Mouse (Mus musculus) testis, postnatal 10 days (tissue): ENCODE results near the gene Mettl7a3.
"Not testable (repeated sequence)": the region's sequence is repeated elsewhere in the genome, so short reads cannot be mapped to it uniquely, and the experiment has no call there.

Experiments
- DNase-seq: peaks from one replicate; pipeline ENCODE4 v3.0.0; 2021; ENCODE audit warnings: low spot score

The Mettl7a3 gene

DNA sequence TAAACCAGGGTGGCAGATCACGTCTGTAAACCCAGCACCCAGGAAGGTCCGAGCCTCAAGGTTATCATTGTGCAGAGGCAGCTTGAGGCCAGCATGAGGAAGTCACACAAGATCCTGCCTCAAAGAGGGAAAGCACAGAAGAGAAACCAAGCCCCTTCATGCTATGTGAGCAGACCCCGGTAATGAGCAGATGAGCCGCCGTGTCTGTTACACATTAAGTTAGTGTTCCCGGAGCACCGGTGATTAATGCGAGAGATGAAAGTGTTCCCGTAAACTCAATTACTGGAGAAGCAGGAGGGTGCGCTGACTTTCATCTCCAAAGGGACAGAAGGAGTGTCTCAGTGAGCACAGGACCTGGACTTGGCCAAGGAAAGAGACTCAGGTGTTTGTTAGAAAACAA is 5.4 kb upstream of the Mettl7a3 start:
- DNase-seq, result not testable (repeated sequence)

DNA sequence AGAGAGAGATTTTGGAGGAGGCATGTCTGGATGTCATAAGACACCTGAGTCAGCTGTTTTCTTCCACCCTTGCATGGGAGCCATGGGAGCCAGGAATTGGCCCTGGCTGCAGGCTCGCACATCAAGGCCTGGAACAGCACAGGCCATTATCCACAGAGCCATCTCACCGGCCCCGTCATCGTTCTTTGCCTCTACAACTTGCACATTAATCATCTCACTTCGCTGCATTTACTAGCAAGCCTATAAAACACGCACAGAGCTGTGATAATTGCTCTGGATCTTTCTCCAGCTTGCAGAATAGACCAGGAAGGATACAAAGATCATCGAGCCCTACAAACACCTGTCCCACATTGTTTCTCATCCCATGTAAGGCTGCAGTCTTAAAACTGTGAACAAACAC is 4.0 kb upstream of the Mettl7a3 start:
- DNase-seq, result no peak

DNA sequence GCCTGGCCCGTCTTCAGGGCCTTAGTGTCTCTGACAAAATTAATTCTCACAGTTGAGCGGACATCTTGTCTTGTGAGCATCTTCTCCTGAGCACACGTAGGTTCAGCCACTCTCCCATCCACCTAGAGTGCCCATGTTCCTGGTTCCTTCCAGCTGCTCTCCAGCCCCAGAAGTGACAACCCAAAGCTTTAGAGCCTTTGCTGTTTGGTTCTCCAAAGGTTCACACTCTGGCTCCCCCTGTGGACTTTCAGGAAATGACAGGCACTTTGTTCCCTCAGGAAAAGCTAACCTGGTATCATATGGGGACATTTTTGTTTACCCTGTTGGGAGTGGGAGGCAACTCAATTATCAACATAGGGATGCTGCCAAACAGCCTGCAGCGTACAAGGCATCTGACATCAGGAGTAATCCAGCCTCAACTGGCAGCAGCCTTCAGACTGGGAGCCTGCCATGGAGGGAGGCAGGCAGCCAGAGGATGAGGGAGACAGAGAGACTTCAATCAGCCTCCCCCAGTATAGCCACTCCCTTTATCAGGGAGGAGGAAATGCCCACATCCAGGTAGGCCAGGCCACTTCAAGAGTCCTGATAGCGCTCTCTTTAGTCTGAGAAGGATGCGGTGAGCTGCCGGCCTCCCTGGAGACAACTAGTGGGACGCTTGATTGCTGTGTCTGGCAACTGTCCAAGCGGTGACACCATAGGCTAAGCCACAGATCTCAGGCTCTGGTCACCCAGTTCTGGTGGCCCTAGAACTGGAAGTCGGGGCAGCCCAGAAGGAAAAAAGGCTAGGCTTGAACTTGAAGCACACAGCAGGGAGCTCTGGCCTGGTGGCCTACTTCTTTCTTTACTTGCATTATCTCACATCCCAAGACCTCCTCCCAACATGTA is 2.4 kb upstream of the Mettl7a3 start:
- DNase-seq, result not testable (repeated sequence)

DNA sequence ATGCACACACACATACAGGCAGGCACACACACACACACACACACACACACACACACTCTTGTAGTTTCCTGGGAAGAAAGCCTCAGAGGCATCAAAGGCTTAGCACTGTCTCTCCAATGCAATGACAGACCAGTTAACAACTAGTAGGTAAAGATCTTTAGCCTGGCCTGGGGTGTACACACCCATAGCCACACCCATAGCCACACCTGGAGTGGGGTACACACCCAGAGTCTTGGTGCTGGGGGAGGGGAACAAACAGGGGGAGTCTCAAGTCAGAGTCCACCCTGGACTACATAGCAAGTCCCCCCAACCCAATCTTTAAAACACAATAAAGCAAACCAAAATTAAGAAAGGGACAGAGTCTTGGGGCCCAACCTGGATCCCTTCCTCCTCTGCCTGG is 2.6 kb downstream of the Mettl7a3 start:
- DNase-seq, result not testable (repeated sequence)

DNA sequence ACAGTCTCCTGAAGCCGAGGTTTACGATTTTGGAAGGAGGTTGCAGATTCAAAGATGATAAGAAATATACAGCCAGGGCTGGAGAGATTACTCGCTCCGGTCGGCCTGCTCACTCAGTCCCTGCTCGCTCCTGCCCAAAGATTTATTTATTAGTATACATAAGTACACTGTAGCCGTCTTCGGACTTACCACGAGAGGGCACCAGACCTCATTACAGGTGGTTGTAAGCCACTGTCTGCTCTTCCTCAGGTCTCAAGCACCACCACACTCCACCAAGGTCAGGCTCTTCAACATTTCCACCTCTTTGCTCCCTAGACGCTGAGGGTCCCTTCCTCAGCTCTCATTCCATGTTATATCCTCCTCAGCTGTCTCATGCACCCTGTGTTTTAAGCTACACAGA is 3.1 kb downstream of the Mettl7a3 start:
- DNase-seq, result peak; percentile 75

DNA sequence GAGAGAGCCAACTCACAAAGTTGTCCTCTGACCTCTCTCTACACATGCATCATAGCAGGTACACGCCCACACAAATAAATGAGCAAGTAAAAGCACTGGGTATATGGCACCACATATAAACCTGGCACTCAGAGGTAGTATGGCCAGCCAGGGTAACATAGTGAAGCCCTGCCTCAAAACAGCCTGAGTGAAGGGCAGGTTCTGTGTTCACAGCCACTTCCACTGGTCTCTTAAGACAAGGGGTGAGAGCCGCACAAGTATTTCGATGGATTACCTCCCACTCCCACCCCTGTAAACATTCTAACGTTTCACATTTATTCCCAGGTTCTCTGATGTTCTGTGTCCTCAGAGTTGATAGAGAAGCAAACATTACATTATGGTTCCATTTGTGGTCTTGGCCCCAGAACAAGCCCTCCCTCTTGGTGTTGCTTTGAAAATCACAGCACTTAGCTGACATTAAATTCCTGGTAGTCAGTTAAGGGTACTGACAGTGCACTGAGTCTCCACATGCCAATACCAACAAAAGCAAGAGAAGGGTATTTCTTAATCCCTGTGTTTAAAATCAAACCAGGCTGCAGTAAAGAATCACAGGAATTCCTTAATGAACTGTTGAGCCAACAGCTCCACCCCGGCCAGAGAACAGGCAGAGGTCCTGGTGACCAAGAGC is 6.7 kb downstream of the Mettl7a3 start:
- DNase-seq, result not testable (repeated sequence)

DNA sequence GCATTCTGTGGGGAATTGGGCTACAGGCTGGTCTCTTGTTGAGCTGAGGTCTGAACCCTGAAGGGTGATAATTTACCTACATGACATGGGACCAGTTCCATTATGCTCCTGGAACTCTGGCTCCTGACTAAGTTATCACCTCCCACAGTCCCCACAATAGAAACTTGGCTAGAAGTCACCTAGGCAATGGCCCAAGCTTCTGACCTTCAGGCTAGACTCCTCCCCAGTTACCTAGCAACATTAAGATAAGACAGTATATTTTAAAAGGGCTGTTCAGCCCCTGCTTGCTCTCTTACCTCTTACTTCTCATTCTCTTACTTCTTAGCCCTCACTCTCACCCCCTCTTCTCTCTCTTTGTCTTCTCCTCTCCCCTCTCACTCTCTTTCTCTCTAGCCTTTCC is 10.8 kb downstream of the Mettl7a3 start:
- no peak for DNase-seq

DNA sequence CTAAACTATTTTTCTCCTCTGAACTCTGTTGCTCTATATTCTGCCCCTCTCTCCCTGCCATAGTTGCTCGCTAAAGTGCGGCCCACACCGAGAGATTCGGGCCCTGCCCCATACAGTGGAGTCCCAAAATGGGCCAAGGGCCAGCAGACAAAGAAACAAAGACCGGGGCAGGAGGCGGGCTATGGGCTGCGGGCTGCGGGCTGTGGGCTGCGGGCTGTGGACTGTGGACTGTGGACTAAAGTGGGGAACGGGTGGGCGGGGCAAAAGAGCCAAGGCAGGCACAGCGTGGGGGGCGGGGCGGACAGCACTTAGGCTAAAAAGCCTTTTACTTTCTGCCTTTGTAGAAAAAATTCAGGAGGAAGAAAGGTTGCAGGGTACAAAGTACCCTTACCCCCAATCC is 12.0 kb downstream of the Mettl7a3 start:
- DNase-seq, result no peak

DNA sequence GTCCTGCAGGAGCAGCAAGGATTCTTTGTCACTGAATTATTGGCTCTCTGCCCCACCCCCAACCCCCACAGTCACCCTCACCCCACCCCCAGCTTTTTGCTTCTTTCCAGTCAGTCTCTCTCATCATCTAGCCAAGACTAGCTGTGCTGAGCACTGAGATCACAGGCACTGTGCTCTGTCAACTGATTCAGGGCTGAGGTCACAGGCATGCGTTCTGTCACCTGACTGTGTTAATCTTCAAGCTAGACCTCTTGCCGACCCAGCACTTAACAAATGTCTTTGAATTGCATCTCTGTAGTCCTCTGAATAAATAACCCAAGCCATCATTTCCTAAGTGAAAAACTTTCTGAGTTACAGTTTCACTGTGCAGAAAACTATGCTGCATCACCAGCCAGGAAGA is 14.8 kb downstream of the Mettl7a3 start:
- no peak for DNase-seq

DNA sequence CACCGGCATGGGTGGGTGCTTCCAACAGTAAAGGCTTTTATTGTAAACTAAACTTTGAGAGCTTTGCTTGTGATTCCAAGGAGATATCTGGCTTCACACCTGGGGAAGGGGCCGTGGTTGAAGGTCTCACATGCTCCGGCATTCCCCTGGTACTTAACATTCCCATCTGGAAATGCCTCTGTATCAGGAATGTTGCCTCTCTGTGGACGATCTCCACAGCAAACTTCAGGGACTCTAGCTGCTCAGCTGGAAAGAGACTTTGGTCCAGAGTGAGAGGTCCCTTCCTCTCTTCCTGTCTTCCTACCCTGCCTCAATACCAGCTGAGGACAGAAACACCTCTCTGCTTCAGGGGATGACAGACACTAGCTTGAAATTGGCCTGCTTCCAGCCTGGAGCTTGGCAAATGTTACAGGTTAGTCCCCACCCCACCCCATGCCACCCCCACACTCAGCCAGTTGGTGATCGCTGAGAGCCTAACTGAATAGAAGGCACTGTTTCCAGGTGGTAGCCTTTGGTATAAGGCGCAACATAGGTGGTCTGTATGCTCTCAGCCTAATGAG is 16.9 kb downstream of the Mettl7a3 start:
- no peak for DNase-seq

DNA sequence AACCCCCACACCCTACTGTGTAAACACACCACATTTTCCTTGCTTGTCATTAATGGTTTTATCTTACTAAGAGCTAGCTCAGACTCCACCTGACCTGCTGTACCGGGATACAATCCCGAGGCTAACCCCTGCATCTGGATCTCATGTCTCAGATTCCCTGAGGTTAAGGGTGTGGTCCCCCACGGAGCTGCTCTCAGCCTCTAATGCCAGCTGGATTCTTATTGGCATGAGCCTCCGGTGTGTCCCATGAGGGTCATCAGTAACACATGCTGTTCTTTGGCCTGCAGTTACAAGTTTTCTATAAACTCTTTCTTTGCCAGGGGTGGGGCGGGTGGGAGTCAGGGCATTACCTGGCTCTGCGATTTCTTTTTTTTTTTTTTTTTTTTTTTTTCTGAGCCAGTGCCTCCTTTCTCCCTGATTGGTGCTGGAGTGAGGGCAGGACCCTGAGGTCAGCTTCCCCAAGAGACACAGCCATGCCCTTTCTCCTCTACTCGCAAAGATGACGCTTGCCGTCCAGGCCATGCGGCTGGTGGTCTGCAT is 18.1 kb downstream of the Mettl7a3 start, which contains the start of the genes Methig1 and Mettl7a2:
Gene Methig1, plus strand, starts transcription at position 439 of the 540 bp plus-strand sequence.
Gene Mettl7a2, plus strand, starts transcription at position 490 of the 540 bp plus-strand sequence.
- DNase-seq, result no peak

DNA sequence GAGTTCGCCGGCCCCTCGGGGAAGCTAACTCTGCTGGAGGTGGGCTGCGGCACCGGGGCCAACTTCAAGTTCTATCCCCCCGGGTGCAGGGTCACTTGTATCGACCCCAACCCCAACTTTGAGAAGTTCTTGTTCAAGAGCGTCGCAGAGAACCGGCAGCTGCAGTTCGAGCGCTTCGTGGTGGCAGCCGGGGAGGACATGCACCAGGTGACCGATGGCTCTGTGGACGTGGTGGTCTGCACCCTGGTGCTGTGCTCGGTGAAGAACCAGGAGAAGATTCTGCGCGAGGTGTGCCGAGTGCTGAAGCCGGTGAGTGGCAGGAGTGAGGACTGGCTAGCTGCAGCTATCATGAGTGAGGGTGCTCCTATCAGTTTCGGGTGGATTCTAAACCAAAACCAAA is 18.7 kb downstream of the Mettl7a3 start:
- DNase-seq, result not testable (repeated sequence)

DNA sequence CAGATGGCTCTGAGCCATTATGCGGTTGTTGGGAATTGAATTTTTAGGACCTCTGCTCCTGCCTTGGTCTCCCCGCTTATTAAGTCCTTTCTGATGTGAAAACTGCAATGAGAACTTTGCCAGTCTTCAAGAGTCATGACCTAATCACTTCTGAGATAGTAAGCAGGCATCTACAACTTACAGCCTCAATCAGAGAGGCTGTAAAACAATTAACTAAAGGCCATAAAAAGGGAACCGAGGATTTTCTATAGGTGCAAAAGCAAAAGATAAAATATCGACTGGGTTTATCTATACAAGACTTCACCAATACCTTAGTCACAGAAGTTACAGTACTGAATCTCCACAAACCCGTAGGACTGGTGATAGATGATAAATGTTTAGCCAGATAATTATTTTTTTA is 21.1 kb downstream of the Mettl7a3 start:
- DNase-seq, result no peak

DNA sequence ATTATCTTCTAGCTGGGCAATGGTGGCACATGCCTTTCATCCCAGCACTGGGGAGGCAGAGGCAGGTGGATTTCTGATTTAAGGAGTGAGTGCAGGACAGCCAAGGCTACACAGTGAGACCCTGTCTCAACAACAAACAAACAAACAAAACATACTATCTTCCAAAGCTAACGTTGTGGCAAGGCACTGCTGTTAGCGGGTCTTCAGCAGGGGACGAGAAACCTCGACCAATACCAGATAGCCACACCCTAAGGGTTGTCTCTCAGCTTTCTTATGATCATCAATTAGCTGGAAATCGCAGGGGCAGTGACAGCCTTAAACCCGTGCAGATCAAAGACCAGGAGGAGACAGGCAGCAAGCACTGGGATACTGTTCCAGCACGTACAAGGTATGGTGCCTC is 29.5 kb downstream of the Mettl7a3 start, which contains the start of gene Higd1c:
Gene Higd1c, plus strand, starts transcription at position 301 of the 400 bp plus-strand sequence.
- no peak for DNase-seq

DNA sequence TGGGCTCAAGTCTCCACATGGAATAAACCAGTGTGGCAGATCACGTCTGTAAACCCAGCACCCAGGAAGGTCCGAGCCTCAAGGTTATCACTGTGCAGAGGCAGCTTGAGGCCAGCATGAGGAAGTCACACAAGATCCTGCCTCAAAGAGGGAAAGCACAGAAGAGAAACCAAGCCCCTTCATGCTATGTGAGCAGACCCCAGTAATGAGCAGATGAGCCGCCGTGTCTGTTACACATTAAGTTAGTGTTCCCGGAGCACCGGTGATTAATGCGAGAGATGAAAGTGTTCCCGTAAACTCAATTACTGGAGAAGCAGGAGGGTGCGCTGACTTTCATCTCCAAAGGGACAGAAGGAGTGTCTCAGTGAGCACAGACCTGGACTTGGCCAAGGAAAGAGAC is 31.2 kb downstream of the Mettl7a3 start:
- not testable (repeated sequence) for DNase-seq

DNA sequence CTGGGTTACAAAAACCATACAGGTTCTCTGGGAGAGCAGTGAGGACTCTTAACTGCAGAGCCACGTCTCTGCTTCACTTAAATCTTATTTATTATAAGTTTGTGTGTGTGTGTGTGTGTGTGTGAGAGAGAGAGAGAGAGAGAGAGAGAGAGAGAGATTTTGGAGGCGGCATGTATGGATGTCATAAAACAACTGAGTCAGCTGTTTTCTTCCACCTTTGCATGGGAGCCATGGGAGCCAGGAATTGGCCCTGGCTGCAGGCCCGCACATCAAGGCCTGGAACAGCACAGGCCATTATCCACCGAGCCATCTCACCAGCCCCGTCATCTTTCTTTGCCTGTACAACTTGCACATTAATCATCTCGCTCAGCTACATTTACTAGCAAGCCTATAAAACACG is 32.4 kb downstream of the Mettl7a3 start:
- DNase-seq, result no peak

DNA sequence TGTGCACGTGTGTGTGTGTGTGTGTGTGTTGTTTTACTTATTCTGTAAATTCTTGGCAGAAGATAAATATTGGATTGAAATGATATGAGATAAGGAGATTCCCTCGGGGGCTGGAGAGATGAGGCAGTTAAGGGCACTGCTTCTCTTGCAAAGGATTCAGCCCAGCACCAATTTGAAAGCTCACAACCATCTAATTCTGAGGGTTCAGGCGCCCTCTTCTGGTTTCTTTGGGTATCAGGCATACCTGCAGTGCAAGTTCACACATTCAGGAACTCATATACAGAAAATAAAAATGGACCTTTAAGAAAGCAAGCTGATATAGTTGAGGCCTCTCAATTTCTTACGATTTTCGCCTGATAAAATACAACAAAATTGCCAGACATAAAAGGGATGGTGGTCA is 40.3 kb downstream of the Mettl7a3 start:
- DNase-seq, result peak; percentile 73

DNA sequence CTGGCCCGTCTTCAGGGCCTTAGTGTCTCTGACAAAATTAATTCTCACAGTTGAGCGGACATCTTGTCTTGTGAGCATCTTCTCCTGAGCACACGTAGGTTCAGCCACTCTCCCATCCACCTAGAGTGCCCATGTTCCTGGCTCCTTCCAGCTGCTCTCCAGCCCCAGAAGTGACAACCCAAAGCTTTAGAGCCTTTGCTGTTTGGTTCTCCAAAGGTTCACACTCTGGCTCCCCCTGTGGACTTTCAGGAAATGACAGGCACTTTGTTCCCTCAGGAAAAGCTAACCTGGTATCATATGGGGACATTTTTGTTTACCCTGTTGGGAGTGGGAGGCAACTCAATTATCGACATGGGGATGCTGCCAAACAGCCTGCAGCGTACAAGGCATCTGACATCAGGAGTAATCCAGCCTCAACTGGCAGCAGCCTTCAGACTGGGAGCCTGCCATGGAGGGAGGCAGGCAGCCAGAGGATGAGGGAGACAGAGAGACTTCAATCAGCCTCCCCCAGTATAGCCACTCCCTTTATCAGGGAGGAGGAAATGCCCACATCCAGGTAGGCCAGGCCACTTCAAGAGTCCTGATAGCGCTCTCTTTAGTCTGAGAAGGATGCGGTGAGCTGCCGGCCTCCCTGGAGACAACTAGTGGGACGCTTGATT is 43.2 kb downstream of the Mettl7a3 start:
- not testable (repeated sequence) for DNase-seq

DNA sequence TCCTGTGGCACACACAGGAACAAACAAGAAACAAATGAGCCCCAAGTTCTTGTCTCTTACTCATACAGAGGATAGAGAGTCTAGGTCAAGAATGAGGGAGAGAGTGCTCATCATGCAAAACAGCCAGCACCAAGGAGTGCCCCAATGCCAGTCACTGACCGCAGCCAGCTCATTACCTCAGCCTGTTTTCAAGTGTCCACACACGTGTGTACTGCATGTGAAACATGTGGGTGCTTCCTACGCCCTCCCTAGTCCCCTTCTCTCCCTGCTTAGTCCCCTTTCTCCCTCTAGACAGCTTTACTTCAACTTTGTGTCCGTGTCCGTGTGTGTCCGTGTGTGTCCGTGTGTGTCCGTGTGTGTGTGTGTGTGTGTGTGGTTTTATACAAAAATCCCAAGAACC is 44.9 kb downstream of the Mettl7a3 start:
- DNase-seq, result no peak

DNA sequence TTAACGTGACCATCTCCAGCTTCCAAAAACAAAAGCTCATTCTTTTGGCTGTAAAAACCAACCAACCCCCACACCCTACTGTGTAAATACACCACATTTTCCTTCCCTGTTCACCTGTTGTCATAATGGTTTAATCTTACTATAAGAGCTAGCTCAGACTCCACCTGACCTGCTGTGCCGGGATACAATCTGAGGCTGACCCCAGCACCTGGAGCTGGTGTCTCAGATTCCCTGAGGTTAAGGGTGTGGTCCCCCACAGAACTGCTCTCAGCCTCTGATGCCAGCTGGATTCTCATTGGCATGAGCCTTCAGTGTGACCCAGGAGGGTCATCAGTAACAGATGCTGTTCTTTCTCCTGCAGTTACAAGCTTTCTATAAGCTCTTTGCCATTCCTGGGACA is 45.4 kb downstream of the Mettl7a3 start:
- DNase-seq, result no peak

DNA sequence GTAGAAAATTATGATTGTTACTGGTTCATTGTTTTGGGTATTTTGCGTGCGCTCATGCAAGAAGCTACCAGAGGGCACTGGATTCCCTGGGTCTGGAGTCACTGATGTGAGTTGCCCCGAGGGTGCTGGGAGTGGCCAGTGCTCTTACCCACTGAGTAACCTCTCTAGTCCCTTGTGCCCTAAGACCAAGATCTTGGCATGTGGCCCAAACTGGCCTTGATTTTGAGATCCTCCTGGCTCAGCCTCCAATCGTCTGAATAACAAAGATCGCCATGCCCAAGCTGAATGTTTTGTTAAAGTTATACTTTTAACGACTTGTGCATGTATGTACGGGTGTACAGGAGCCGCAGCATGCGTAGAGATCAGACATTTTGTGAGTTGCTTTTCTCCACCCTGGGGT is 51.0 kb downstream of the Mettl7a3 start:
- no peak for DNase-seq
